Mouse (Mus musculus): Measurements from ENCODE around the gene Gm44965. TPM values are rescaled to one million over a fixed set of nuclear protein-coding genes. Genes with fewer than 3 reads are reported as not detected.
A peak's percentile ranks its signal among the peaks of the same experiment; 100 is the strongest.

The Gm44965 gene
- polyA plus RNA-seq, 1 experiment, result 0.42 TPM

GRCm38 (mm10) chr6:48665471-48665870, 71.7 kb downstream of the Gm44965 start:
- WGBS, result 97% methylated on average over 9 of the region's 9 CpGs
- no peaks in the 10 kb centered on the region for H3K36me3 ChIP-seq (ENCODE audit: control insufficient read depth, insufficient read depth, low read length)
- H3K4me1 ChIP-seq (ENCODE audit: control insufficient read depth, insufficient read depth, low read length), result peaks cover 17% of the 10 kb centered on the region
- H3K27ac ChIP-seq (ENCODE audit: insufficient read depth, low read depth, low read length), result peak overlapping the region; percentile 83; the same call in 1 of the 2 replicates
- DNase-seq, result no peak
- H3K27me3 ChIP-seq (replicated peaks; ENCODE audit: control insufficient read depth, insufficient read depth, low read length), result no peaks in the 10 kb centered on the region
- no peak for TF ChIP-seq POLR2A (IDR thresholded peaks at IDR 0.05; ENCODE audit: low read depth, low read length)
- no peak for TF ChIP-seq CTCF (conservative IDR thresholded peaks at IDR 0.05; ENCODE audit: insufficient read depth, insufficient read length, low read depth, low read length)
- no peak overlapping the region for H3K4me3 ChIP-seq (ENCODE audit: insufficient read depth, low read depth, low read length)

- 19% methylated on average over 7 of the region's 7 CpGs for WGBS
Measured at GRCm38 (mm10) chr6:48666159-48666586, 72.4 kb downstream of the Gm44965 start.

GRCm38 (mm10) chr6:48668022-48668421, 74.3 kb downstream of the Gm44965 start:
- no peak overlapping the region for H3K4me3 ChIP-seq (ENCODE audit: insufficient read depth, low read depth, low read length)
- no peak for TF ChIP-seq POLR2A (IDR thresholded peaks at IDR 0.05; ENCODE audit: low read depth, low read length)
- TF ChIP-seq CTCF (conservative IDR thresholded peaks at IDR 0.05; ENCODE audit: insufficient read depth, insufficient read length, low read depth, low read length), result no peak
- H3K36me3 ChIP-seq (ENCODE audit: control insufficient read depth, insufficient read depth, low read length), result no peaks in the 10 kb centered on the region
- no peaks in the 10 kb centered on the region for H3K27me3 ChIP-seq (replicated peaks; ENCODE audit: control insufficient read depth, insufficient read depth, low read length)
- H3K4me1 ChIP-seq (ENCODE audit: control insufficient read depth, insufficient read depth, low read length), result peaks cover 17% of the 10 kb centered on the region
- DNase-seq, result no peak
- no peak overlapping the region for H3K27ac ChIP-seq (ENCODE audit: insufficient read depth, low read depth, low read length)

More at GRCm38 (mm10) chr6:48666159-48666586, 72.4 kb downstream of the Gm44965 start:
- Histone ChIP-seq H3K36me3 (ENCODE audit: control insufficient read depth, insufficient read depth, low read length) (no peaks in the 10 kb centered on the region), H3K27me3 (replicated peaks; ENCODE audit: control insufficient read depth, insufficient read depth, low read length) (no peaks in the 10 kb centered on the region), H3K4me3 (ENCODE audit: insufficient read depth, low read depth, low read length) (no peak overlapping the region), H3K27ac (ENCODE audit: insufficient read depth, low read depth, low read length) (peak overlapping the region; percentile 83), H3K4me1 (ENCODE audit: control insufficient read depth, insufficient read depth, low read length) (peaks cover 17% of the 10 kb centered on the region)
- no peak for TF ChIP-seq POLR2A (IDR thresholded peaks at IDR 0.05; ENCODE audit: low read depth, low read length)
- no peak for TF ChIP-seq CTCF (conservative IDR thresholded peaks at IDR 0.05; ENCODE audit: insufficient read depth, insufficient read length, low read depth, low read length)
- peak; percentile 85 for DNase-seq

Other genes starting within 250 kb of the Gm44965 start
- gene Krba1, start 198.4 kb upstream of the Gm44965 start, polyA plus RNA-seq (2012; rRNA removed), result 16.7 and 22.1 TPM in 2 replicates
- gene Zfp467, start 148.1 kb upstream of the Gm44965 start, polyA plus RNA-seq (2012; rRNA removed), result 67.0 and 80.0 TPM in 2 replicates
- gene Sspo, start 145.7 kb upstream of the Gm44965 start, polyA plus RNA-seq (2012; rRNA removed), result 1.5 and 1.9 TPM in 2 replicates
- 101 and 109 TPM in 2 replicates for gene Atp6v0e2, start 56.3 kb upstream of the Gm44965 start, polyA plus RNA-seq (2012; rRNA removed)
- gene Lrrc61, start 39.1 kb upstream of the Gm44965 start, polyA plus RNA-seq (2012; rRNA removed), result 35.3 and 36.5 TPM in 2 replicates
- 87.9 and 89.2 TPM in 2 replicates for gene Rarres2, start 21.2 kb upstream of the Gm44965 start, polyA plus RNA-seq (2012; rRNA removed)
- gene Gm45021, start 4.3 kb upstream of the Gm44965 start, polyA plus RNA-seq (2012; rRNA removed), result not detected in 2 replicates
- gene Repin1, start 58 bp upstream of the Gm44965 start, polyA plus RNA-seq (2012; rRNA removed), result 49.2 and 73.1 TPM in 2 replicates
- 4.3 and 6.1 TPM in 2 replicates for gene Zfp775, start 8.1 kb downstream of the Gm44965 start, polyA plus RNA-seq (2012; rRNA removed)
- gene AI854703, start 32.8 kb downstream of the Gm44965 start, polyA plus RNA-seq (2012; rRNA removed), result 30.9 and 37.4 TPM in 2 replicates
- 6.1 and 9.1 TPM in 2 replicates for gene Gimap8, start 53.3 kb downstream of the Gm44965 start, polyA plus RNA-seq (2012; rRNA removed)
- gene Gimap9, start 82.2 kb downstream of the Gm44965 start, polyA plus RNA-seq (2012; rRNA removed), result 6.8 and 10.1 TPM in 2 replicates
- gene Gimap4, start 90.6 kb downstream of the Gm44965 start, polyA plus RNA-seq (2012; rRNA removed), result 27.5 and 44.3 TPM in 2 replicates
- gene Gimap6, start 114.3 kb downstream of the Gm44965 start, polyA plus RNA-seq (2012; rRNA removed), result 14.2 and 24.0 TPM in 2 replicates
- gene Gm28053, start 124.7 kb downstream of the Gm44965 start, polyA plus RNA-seq (2012; rRNA removed), result not detected in 2 replicates
- 0.20 and 0.97 TPM in 2 replicates for gene Gimap7, start 124.7 kb downstream of the Gm44965 start, polyA plus RNA-seq (2012; rRNA removed)
- 8.3 and 10.0 TPM in 2 replicates for gene Gimap1, start 145.1 kb downstream of the Gm44965 start, polyA plus RNA-seq (2012; rRNA removed)
- 16.2 and 19.6 TPM in 2 replicates for gene Gimap5, start 152.3 kb downstream of the Gm44965 start, polyA plus RNA-seq (2012; rRNA removed)
- gene Gimap3, start 176.9 kb downstream of the Gm44965 start, polyA plus RNA-seq (2012; rRNA removed), result 3.1 and 10.6 TPM in 2 replicates
- 509 and 544 TPM in 2 replicates for gene Tmem176a, start 247.0 kb downstream of the Gm44965 start, polyA plus RNA-seq (2012; rRNA removed)
- 1,386 and 1,411 TPM in 2 replicates for gene Tmem176b, start 247.6 kb downstream of the Gm44965 start, polyA plus RNA-seq (2012; rRNA removed)